Mouse (Mus musculus): ENCODE measurements around the gene Gpr4.

DNA sequence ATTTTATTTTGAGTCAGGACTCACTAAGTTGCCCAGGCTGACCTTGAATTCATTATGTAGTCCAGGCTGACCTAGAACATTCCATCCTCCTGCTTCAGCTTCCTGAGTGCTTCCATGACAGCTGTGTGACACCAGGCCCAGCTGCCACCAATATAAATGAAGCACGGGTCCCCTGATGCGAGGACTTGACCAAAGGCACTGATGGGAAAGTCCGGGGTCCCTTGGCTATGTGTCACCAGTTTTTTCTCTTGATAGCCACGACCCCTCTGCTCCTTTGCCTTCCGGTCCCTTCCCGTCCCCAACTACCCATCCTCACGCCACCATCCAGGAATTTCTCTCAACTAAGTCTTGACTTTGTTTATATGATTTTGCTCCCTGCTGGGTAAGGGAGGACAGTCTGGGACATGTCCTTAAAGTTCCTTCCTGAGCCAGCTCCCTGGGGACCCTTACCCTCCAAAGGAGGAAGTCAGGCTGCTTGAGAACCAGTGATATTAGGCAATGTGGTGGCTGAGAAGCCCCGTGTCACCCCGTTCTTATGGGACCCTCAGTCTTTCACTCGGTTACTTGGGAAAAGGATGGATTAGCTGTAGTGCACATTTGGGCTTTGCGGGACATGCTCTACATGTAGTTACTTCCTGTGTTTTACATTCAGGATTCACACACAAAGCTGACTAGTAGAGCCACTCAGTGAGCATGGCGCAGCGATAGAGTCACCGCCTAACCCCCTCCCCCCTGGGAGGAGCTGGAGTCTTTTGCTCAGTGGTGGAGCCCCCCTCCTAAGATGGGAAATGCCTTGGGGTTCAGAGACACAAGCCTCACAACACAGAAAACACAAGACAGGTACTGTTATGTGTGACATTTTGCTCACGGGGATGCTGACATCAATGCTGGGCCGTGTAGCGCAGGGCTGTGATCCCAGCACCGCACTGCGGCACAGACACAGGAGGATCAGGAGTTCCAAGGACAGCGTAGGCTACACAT is 14.8 kb downstream of the Gpr4 start:
- no peak for TF ChIP-seq USF2 (IDR thresholded peaks at IDR 0.05; ENCODE audit: borderline replicate concordance in 1 of 2, insufficient read depth in 1 of 2, low read depth in 1 of 2, low read length in 2 of 2)
- peak in 1 of 2 experiments; percentile 49; a peak in 1 of 4 replicates for TF ChIP-seq EP300 (IDR thresholded peaks at IDR 0.05; ENCODE audit: low read depth in 1 of 2, low read length in 2 of 2)
- TF ChIP-seq CTCF (IDR thresholded peaks at IDR 0.05 in 2 of 3, conservative IDR thresholded peaks at IDR 0.05 in 1 of 3; ENCODE audit: control insufficient read depth in 1 of 3, insufficient read depth in 1 of 3, low read depth in 2 of 3, low read length in 3 of 3, poor library complexity in 1 of 3, severe bottlenecking in 1 of 3) = no peak
- no peak for TF ChIP-seq POLR2A (IDR thresholded peaks at IDR 0.05; ENCODE audit: control insufficient read depth in 1 of 2, insufficient read depth in 1 of 2, low read depth in 1 of 2, low read length in 2 of 2, poor library complexity in 1 of 2)
